Mouse (Mus musculus): Measurements from ENCODE around the gene Fndc9. TPM values are rescaled to one million over a fixed set of nuclear protein-coding genes. Genes with fewer than 3 reads are reported as not detected.

Gene Fndc9
- total and polyA plus RNA-seq, 2 experiments from 2014 or later, result not detected

- ATAC-seq (ENCODE audit: insufficient read depth, low read depth), result no peak
- Histone ChIP-seq H3K9ac (replicated peaks; ENCODE audit: low read depth, low read length) (no peak overlapping the region), H3K9me3 (replicated peaks; ENCODE audit: control insufficient read depth, low read length) (no peaks in the 10 kb centered on the region), H3K27me3 (ENCODE audit: control insufficient read depth, insufficient read depth, low read length) (no peaks in the 10 kb centered on the region), H3K4me2 (ENCODE audit: low read depth, low read length) (no peak overlapping the region), H3K4me1 (ENCODE audit: control insufficient read depth, insufficient read depth) (no peaks in the 10 kb centered on the region), H3K4me3 (ENCODE audit: low read depth, low read length) (no peak overlapping the region), H3K36me3 (replicated peaks; ENCODE audit: control insufficient read depth, insufficient read depth, low read length) (no peaks in the 10 kb centered on the region; the same call in 1 of the 2 replicates), H3K27ac (ENCODE audit: low read depth) (no peak overlapping the region)
- DNase-seq (ENCODE audit: low spot score), result no peak
- 80% methylated on average over 2 of the region's 2 CpGs for WGBS
- no peak for TF ChIP-seq EP300 (IDR thresholded peaks at IDR 0.05; ENCODE audit: low read depth)
- no peak for TF ChIP-seq CTCF (IDR thresholded peaks at IDR 0.05; ENCODE audit: low read depth)
Measured at GRCm38 (mm10) chr11:46255291-46255690, 20.0 kb downstream of the Fndc9 start.

GRCm38 (mm10) chr11:46258207-46258606, 22.9 kb downstream of the Fndc9 start:
- TF ChIP-seq EP300 (IDR thresholded peaks at IDR 0.05; ENCODE audit: low read depth), result no peak
- peak; percentile 50 for TF ChIP-seq CTCF (IDR thresholded peaks at IDR 0.05; ENCODE audit: low read depth)
- Histone ChIP-seq H3K4me1 (ENCODE audit: control insufficient read depth, insufficient read depth) (no peaks in the 10 kb centered on the region), H3K27me3 (ENCODE audit: control insufficient read depth, insufficient read depth, low read length) (no peaks in the 10 kb centered on the region), H3K36me3 (replicated peaks; ENCODE audit: control insufficient read depth, insufficient read depth, low read length) (no peaks in the 10 kb centered on the region; the same call in 1 of the 2 replicates), H3K9ac (replicated peaks; ENCODE audit: low read depth, low read length) (no peak overlapping the region), H3K4me3 (ENCODE audit: low read depth, low read length) (no peak overlapping the region), H3K27ac (ENCODE audit: low read depth) (no peak overlapping the region), H3K9me3 (replicated peaks; ENCODE audit: control insufficient read depth, low read length) (no peaks in the 10 kb centered on the region), H3K4me2 (ENCODE audit: low read depth, low read length) (no peak overlapping the region)
- ATAC-seq (ENCODE audit: insufficient read depth, low read depth) (no peak), DNase-seq (ENCODE audit: low spot score) (no peak)
- WGBS, result 57% methylated on average over 4 of the region's 4 CpGs

GRCm38 (mm10) chr11:46258749-46259148, 23.4 kb downstream of the Fndc9 start:
- H3K27me3 ChIP-seq (ENCODE audit: control insufficient read depth, insufficient read depth, low read length), result no peaks in the 10 kb centered on the region
- no peak overlapping the region for H3K27ac ChIP-seq (ENCODE audit: low read depth)
- H3K9ac ChIP-seq (replicated peaks; ENCODE audit: low read depth, low read length), result no peak overlapping the region
- ATAC-seq (ENCODE audit: insufficient read depth, low read depth) (no peak), DNase-seq (ENCODE audit: low spot score) (no peak)
- WGBS, result 92% methylated on average over 8 of the region's 8 CpGs
- no peak overlapping the region for H3K4me2 ChIP-seq (ENCODE audit: low read depth, low read length)
- no peaks in the 10 kb centered on the region; the same call in 1 of the 2 replicates for H3K36me3 ChIP-seq (replicated peaks; ENCODE audit: control insufficient read depth, insufficient read depth, low read length)
- no peak overlapping the region for H3K4me3 ChIP-seq (ENCODE audit: low read depth, low read length)
- no peak for TF ChIP-seq CTCF (IDR thresholded peaks at IDR 0.05; ENCODE audit: low read depth)
- no peak for TF ChIP-seq EP300 (IDR thresholded peaks at IDR 0.05; ENCODE audit: low read depth)
- H3K4me1 ChIP-seq (ENCODE audit: control insufficient read depth, insufficient read depth), result no peaks in the 10 kb centered on the region
- no peaks in the 10 kb centered on the region for H3K9me3 ChIP-seq (replicated peaks; ENCODE audit: control insufficient read depth, low read length)

- Histone ChIP-seq H3K27ac (ENCODE audit: low read depth) (no peak overlapping the region), H3K9me3 (replicated peaks; ENCODE audit: control insufficient read depth, low read length) (no peaks in the 10 kb centered on the region), H3K4me3 (ENCODE audit: low read depth, low read length) (no peak overlapping the region), H3K4me2 (ENCODE audit: low read depth, low read length) (no peak overlapping the region), H3K4me1 (ENCODE audit: control insufficient read depth, insufficient read depth) (no peaks in the 10 kb centered on the region), H3K27me3 (ENCODE audit: control insufficient read depth, insufficient read depth, low read length) (no peaks in the 10 kb centered on the region), H3K36me3 (replicated peaks; ENCODE audit: control insufficient read depth, insufficient read depth, low read length) (0 out of 2 replicates have a peak, but pooled peaks cover 8% of the 10 kb centered on the region), H3K9ac (replicated peaks; ENCODE audit: low read depth, low read length) (no peak overlapping the region)
- 62% methylated on average over 3 of the region's 3 CpGs for WGBS
- TF ChIP-seq CTCF (IDR thresholded peaks at IDR 0.05; ENCODE audit: low read depth) (no peak), EP300 (IDR thresholded peaks at IDR 0.05; ENCODE audit: low read depth) (no peak)
- ATAC-seq (ENCODE audit: insufficient read depth, low read depth) (no peak), DNase-seq (ENCODE audit: low spot score) (no peak)
Measured at GRCm38 (mm10) chr11:46262854-46263253, 27.5 kb downstream of the Fndc9 start.

GRCm38 (mm10) chr11:46263291-46263690, 28.0 kb downstream of the Fndc9 start:
- TF ChIP-seq EP300 (IDR thresholded peaks at IDR 0.05; ENCODE audit: low read depth) (no peak), CTCF (IDR thresholded peaks at IDR 0.05; ENCODE audit: low read depth) (no peak)
- 0 out of 2 replicates have a peak, but pooled peaks cover 11% of the 10 kb centered on the region for H3K36me3 ChIP-seq (replicated peaks; ENCODE audit: control insufficient read depth, insufficient read depth, low read length)
- no peak for DNase-seq (ENCODE audit: low spot score)
- no peaks in the 10 kb centered on the region for H3K9me3 ChIP-seq (replicated peaks; ENCODE audit: control insufficient read depth, low read length)
- no peaks in the 10 kb centered on the region for H3K27me3 ChIP-seq (ENCODE audit: control insufficient read depth, insufficient read depth, low read length)
- H3K4me1 ChIP-seq (ENCODE audit: control insufficient read depth, insufficient read depth), result no peaks in the 10 kb centered on the region
- WGBS, result 86% methylated on average over 11 of the region's 11 CpGs
- ATAC-seq (ENCODE audit: insufficient read depth, low read depth), result no peak
- H3K27ac ChIP-seq (ENCODE audit: low read depth), result no peak overlapping the region
- H3K4me3 ChIP-seq (ENCODE audit: low read depth, low read length), result no peak overlapping the region
- no peak overlapping the region for H3K9ac ChIP-seq (replicated peaks; ENCODE audit: low read depth, low read length)
- no peak overlapping the region for H3K4me2 ChIP-seq (ENCODE audit: low read depth, low read length)

- H3K9ac ChIP-seq (replicated peaks; ENCODE audit: low read depth, low read length), result no peak overlapping the region
- H3K4me2 ChIP-seq (ENCODE audit: low read depth, low read length), result no peak overlapping the region
- DNase-seq (ENCODE audit: low spot score) (no peak), ATAC-seq (ENCODE audit: insufficient read depth, low read depth) (no peak)
- H3K9me3 ChIP-seq (replicated peaks; ENCODE audit: control insufficient read depth, low read length), result no peaks in the 10 kb centered on the region
- 76% methylated on average over 3 of the region's 3 CpGs for WGBS
- H3K4me3 ChIP-seq (ENCODE audit: low read depth, low read length), result no peak overlapping the region
- H3K27ac ChIP-seq (ENCODE audit: low read depth), result no peak overlapping the region
- H3K4me1 ChIP-seq (ENCODE audit: control insufficient read depth, insufficient read depth), result no peaks in the 10 kb centered on the region
- 0 out of 2 replicates have a peak, but pooled peaks cover 11% of the 10 kb centered on the region for H3K36me3 ChIP-seq (replicated peaks; ENCODE audit: control insufficient read depth, insufficient read depth, low read length)
- no peaks in the 10 kb centered on the region for H3K27me3 ChIP-seq (ENCODE audit: control insufficient read depth, insufficient read depth, low read length)
- no peak for TF ChIP-seq EP300 (IDR thresholded peaks at IDR 0.05; ENCODE audit: low read depth)
- no peak for TF ChIP-seq CTCF (IDR thresholded peaks at IDR 0.05; ENCODE audit: low read depth)
Measured at GRCm38 (mm10) chr11:46264584-46264983, 29.3 kb downstream of the Fndc9 start.

Data from heart, postnatal 0 days (tissue).